Mouse (Mus musculus): ENCODE data around the gene Dpf3. TPM values are rescaled to one million over a fixed set of nuclear protein-coding genes. Genes with fewer than 3 reads are reported as not detected.

Dpf3 gene
- polyA plus RNA-seq, 1 experiment, result 0.52 TPM

- TF ChIP-seq MYOD1 (IDR thresholded peaks at IDR 0.05; ENCODE audit: control insufficient read depth in 1 of 3, insufficient read length in 2 of 3, low read depth in 2 of 3) (no peak), MYOG (IDR thresholded peaks at IDR 0.05; ENCODE audit: control insufficient read depth in 1 of 3, insufficient read depth in 1 of 3, insufficient read length in 2 of 3, low read depth in 2 of 3) (no peak), TCF12 (IDR thresholded peaks at IDR 0.05; ENCODE audit: insufficient read depth, poor library complexity, severe bottlenecking) (no peak), REST (IDR thresholded peaks at IDR 0.05; ENCODE audit: insufficient read depth, insufficient read length) (no peak), E2F4 (IDR thresholded peaks at IDR 0.05; ENCODE audit: insufficient read depth) (no peak), TCF3 (IDR thresholded peaks at IDR 0.05; ENCODE audit: insufficient read length, low read depth) (no peak), MAX (IDR thresholded peaks at IDR 0.05; ENCODE audit: low read depth) (no peak), USF1 (IDR thresholded peaks at IDR 0.05; ENCODE audit: low read depth) (no peak), CEBPB (IDR thresholded peaks at IDR 0.05; ENCODE audit: insufficient read depth, poor library complexity, severe bottlenecking) (no peak), POLR2AphosphoS2 (IDR thresholded peaks at IDR 0.05; ENCODE audit: insufficient read length, low read depth) (no peak), SRF (IDR thresholded peaks at IDR 0.05; ENCODE audit: control insufficient read depth, insufficient read length, low read depth) (no peak), POLR2A (IDR thresholded peaks at IDR 0.05; ENCODE audit: insufficient read length, low read depth) (no peak)
Observed at GRCm38 (mm10) chr12:83206866-83207265, 280.6 kb downstream of the Dpf3 start.

DNA sequence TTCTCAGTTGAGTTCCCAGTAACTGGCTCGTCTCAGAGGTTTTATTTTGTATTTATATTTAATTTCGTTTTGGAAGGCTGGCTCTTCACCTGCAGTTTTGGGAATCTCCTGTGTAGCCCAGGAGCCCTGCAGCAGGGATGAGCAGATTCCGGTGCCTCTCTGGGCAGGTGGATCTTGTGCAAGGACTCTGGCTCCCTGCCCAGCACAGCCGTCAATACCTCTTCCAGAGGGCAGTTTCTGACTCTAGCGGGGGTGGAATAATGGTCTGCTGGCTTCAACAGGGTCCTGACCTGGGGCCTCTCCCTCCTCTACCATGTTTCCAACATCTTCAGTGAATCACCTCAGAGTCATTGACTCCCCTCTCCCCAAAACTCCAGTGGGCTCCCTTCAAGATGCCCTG, 283.2 kb downstream of the Dpf3 start:
- H3K4me3 ChIP-seq, result no peak overlapping the region
- H3ac ChIP-seq (ENCODE audit: control insufficient read depth, insufficient read length), result no peak overlapping the region
- no peak overlapping the region for H3K4me2 ChIP-seq (ENCODE audit: low read depth)
- no peaks in the 10 kb centered on the region for H3K36me3 ChIP-seq (ENCODE audit: control insufficient read depth, insufficient read depth)
- no peaks in the 10 kb centered on the region for H3K27me3 ChIP-seq (ENCODE audit: control insufficient read depth, insufficient read depth, insufficient read length)
- TF ChIP-seq E2F4 (IDR thresholded peaks at IDR 0.05; ENCODE audit: insufficient read depth) (no peak), MAX (IDR thresholded peaks at IDR 0.05; ENCODE audit: low read depth) (no peak), CEBPB (IDR thresholded peaks at IDR 0.05; ENCODE audit: insufficient read depth, poor library complexity, severe bottlenecking) (no peak), TCF12 (IDR thresholded peaks at IDR 0.05; ENCODE audit: insufficient read depth, poor library complexity, severe bottlenecking) (no peak), POLR2AphosphoS2 (IDR thresholded peaks at IDR 0.05; ENCODE audit: insufficient read length, low read depth) (no peak), SRF (IDR thresholded peaks at IDR 0.05; ENCODE audit: control insufficient read depth, insufficient read length, low read depth) (no peak), MYOG (IDR thresholded peaks at IDR 0.05; ENCODE audit: control insufficient read depth in 1 of 3, insufficient read depth in 1 of 3, insufficient read length in 2 of 3, low read depth in 2 of 3) (no peak), POLR2A (IDR thresholded peaks at IDR 0.05; ENCODE audit: insufficient read length, low read depth) (no peak), REST (IDR thresholded peaks at IDR 0.05; ENCODE audit: insufficient read depth, insufficient read length) (no peak), MYOD1 (IDR thresholded peaks at IDR 0.05; ENCODE audit: control insufficient read depth in 1 of 3, insufficient read length in 2 of 3, low read depth in 2 of 3) (no peak), USF1 (IDR thresholded peaks at IDR 0.05; ENCODE audit: low read depth) (no peak), TCF3 (IDR thresholded peaks at IDR 0.05; ENCODE audit: insufficient read length, low read depth) (no peak)
- H3K79me2 ChIP-seq (ENCODE audit: control insufficient read depth, insufficient read depth), result no peaks in the 10 kb centered on the region

More at GRCm38 (mm10) chr12:83206866-83207265, 280.6 kb downstream of the Dpf3 start:
- Histone ChIP-seq H3K79me2 (ENCODE audit: control insufficient read depth, insufficient read depth) (no peaks in the 10 kb centered on the region), H3K4me3 (no peak overlapping the region), H3ac (ENCODE audit: control insufficient read depth, insufficient read length) (no peak overlapping the region), H3K4me2 (ENCODE audit: low read depth) (no peak overlapping the region), H3K36me3 (ENCODE audit: control insufficient read depth, insufficient read depth) (no peaks in the 10 kb centered on the region), H3K27me3 (ENCODE audit: control insufficient read depth, insufficient read depth, insufficient read length) (no peaks in the 10 kb centered on the region)

- TF ChIP-seq REST (IDR thresholded peaks at IDR 0.05; ENCODE audit: insufficient read depth, insufficient read length) (no peak), POLR2AphosphoS2 (IDR thresholded peaks at IDR 0.05; ENCODE audit: insufficient read length, low read depth) (no peak), MAX (IDR thresholded peaks at IDR 0.05; ENCODE audit: low read depth) (no peak), TCF12 (IDR thresholded peaks at IDR 0.05; ENCODE audit: insufficient read depth, poor library complexity, severe bottlenecking) (no peak), USF1 (IDR thresholded peaks at IDR 0.05; ENCODE audit: low read depth) (no peak), MYOG (IDR thresholded peaks at IDR 0.05; ENCODE audit: control insufficient read depth in 1 of 3, insufficient read depth in 1 of 3, insufficient read length in 2 of 3, low read depth in 2 of 3) (no peak), SRF (IDR thresholded peaks at IDR 0.05; ENCODE audit: control insufficient read depth, insufficient read length, low read depth) (no peak), POLR2A (IDR thresholded peaks at IDR 0.05; ENCODE audit: insufficient read length, low read depth) (no peak), TCF3 (IDR thresholded peaks at IDR 0.05; ENCODE audit: insufficient read length, low read depth) (no peak), MYOD1 (IDR thresholded peaks at IDR 0.05; ENCODE audit: control insufficient read depth in 1 of 3, insufficient read length in 2 of 3, low read depth in 2 of 3) (no peak), CEBPB (IDR thresholded peaks at IDR 0.05; ENCODE audit: insufficient read depth, poor library complexity, severe bottlenecking) (no peak)
Observed at GRCm38 (mm10) chr12:83201674-83202073, 285.8 kb downstream of the Dpf3 start.

DNA sequence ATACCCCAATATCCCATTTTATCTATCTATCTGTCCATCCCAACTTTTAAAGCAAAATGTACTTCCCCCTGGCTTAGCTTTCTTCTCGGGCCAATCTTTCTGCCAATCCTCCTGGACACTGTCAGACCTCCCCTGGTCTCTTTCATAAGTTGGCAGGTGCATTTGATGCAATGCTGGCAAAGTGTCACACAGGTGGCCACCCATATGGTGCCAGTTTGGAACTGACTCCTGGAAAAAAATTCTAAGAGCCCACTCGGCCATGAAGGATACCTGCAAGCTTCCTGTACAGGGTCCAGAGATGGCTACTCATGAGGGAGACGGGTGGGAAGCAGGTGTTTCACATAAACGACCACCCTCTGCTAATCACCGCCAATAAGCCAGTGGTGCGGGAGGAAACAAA, 307.0 kb downstream of the Dpf3 start:
- no peak for TF ChIP-seq E2F4 (IDR thresholded peaks at IDR 0.05; ENCODE audit: insufficient read depth)
- no peak for TF ChIP-seq MAX (IDR thresholded peaks at IDR 0.05; ENCODE audit: low read depth)
- TF ChIP-seq REST (IDR thresholded peaks at IDR 0.05; ENCODE audit: insufficient read depth, insufficient read length), result no peak
- TF ChIP-seq TCF12 (IDR thresholded peaks at IDR 0.05; ENCODE audit: insufficient read depth, poor library complexity, severe bottlenecking), result no peak
- TF ChIP-seq MYOD1 (IDR thresholded peaks at IDR 0.05; ENCODE audit: control insufficient read depth in 1 of 3, insufficient read length in 2 of 3, low read depth in 2 of 3), result no peak
- no peak for TF ChIP-seq POLR2AphosphoS2 (IDR thresholded peaks at IDR 0.05; ENCODE audit: insufficient read length, low read depth)
- TF ChIP-seq TCF3 (IDR thresholded peaks at IDR 0.05; ENCODE audit: insufficient read length, low read depth), result no peak
- no peak for TF ChIP-seq USF1 (IDR thresholded peaks at IDR 0.05; ENCODE audit: low read depth)
- H3K27me3 ChIP-seq (ENCODE audit: control insufficient read depth, insufficient read depth, insufficient read length), result no peaks in the 10 kb centered on the region

More at GRCm38 (mm10) chr12:83201674-83202073, 285.8 kb downstream of the Dpf3 start:
- Histone ChIP-seq H3K4me2 (ENCODE audit: low read depth) (no peak overlapping the region), H3K27me3 (ENCODE audit: control insufficient read depth, insufficient read depth, insufficient read length) (no peaks in the 10 kb centered on the region), H3ac (ENCODE audit: control insufficient read depth, insufficient read length) (no peak overlapping the region), H3K79me2 (ENCODE audit: control insufficient read depth, insufficient read depth) (no peaks in the 10 kb centered on the region), H3K36me3 (ENCODE audit: control insufficient read depth, insufficient read depth) (no peaks in the 10 kb centered on the region), H3K4me3 (no peak overlapping the region)

More for the DNA sequence above, 307.0 kb downstream of the Dpf3 start:
- Histone ChIP-seq H3K79me2 (ENCODE audit: control insufficient read depth, insufficient read depth) (no peaks in the 10 kb centered on the region), H3ac (ENCODE audit: control insufficient read depth, insufficient read length) (no peak overlapping the region), H3K4me3 (no peak overlapping the region), H3K36me3 (ENCODE audit: control insufficient read depth, insufficient read depth) (no peaks in the 10 kb centered on the region), H3K4me2 (ENCODE audit: low read depth) (no peak overlapping the region)
